In the genomic region with DNA sequence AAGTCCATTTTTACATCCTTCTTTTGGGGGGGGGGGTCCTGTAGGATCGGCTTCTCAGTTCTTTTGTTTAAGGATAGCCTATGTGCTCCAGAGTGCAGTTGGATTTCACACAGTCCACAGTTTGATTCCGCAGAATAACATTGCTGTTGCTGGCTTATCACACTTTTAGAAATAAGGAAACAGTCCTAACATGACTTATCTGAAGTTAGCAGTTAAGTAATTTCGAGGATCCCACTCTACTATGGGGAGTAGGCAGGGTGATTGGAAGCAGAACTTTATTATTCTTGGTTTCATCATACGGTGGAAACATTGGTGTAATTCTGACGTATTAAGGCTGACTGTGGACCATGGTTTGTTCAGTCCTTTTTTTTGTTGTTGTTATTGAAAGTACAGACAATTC, we compare ENCODE assay signal across 18 mouse cellular contexts.
"Had no signal": no experiment of that assay in that cellular context is flagged by ENCODE, and none has a peak within 500 bp of the region (broad histone marks: within the 10 kb centered on the region; RNA-seq: fewer than 3 reads in every experiment).

No protein-coding gene starts in this region.

- ATAC-seq: midbrain, embryonic 13.5 days; midbrain, embryonic 16.5 days had no signal

- H3K4me3 ChIP-seq: layer of hippocampus, adult 2 months; lung, embryonic 15.5 days; midbrain, embryonic 10.5 days; midbrain, embryonic 13.5 days; myocyte; neural tube, embryonic 13.5 days; stomach, embryonic 15.5 days had no signal

- H3K9me3 ChIP-seq: lung, embryonic 15.5 days; midbrain, embryonic 10.5 days; midbrain, embryonic 13.5 days; neural tube, embryonic 13.5 days; stomach, embryonic 15.5 days had no signal

- H3K27ac ChIP-seq: kidney, postnatal 0 days; layer of hippocampus, adult 2 months; lung, embryonic 15.5 days; midbrain, embryonic 10.5 days; midbrain, embryonic 13.5 days; neural tube, embryonic 13.5 days; stomach, embryonic 15.5 days had no signal

- H3K27me3 ChIP-seq: lung, embryonic 15.5 days; midbrain, embryonic 13.5 days; neural tube, embryonic 13.5 days; stomach, embryonic 15.5 days had no signal

- H3K9ac ChIP-seq: lung, embryonic 15.5 days; midbrain, embryonic 13.5 days; neural tube, embryonic 13.5 days; stomach, embryonic 15.5 days had no signal

- DNase-seq: kidney, adult 18-20 months; kidney, postnatal 25 days; layer of hippocampus, adult 9-11 months; lung, postnatal 14 days; lung, postnatal 4 days; retina, postnatal 1 day; right cerebral cortex, postnatal 25 days; spleen, adult 18-20 months; thymus, postnatal 25 days had no signal

- H3K4me2 ChIP-seq: lung, embryonic 15.5 days; midbrain, embryonic 13.5 days; neural tube, embryonic 13.5 days; stomach, embryonic 15.5 days had no signal
